Mouse (Mus musculus) kidney, embryonic 15.5 days (tissue): ENCODE data around the gene Srarp. TPM values are rescaled to one million over a fixed set of nuclear protein-coding genes. Genes with fewer than 3 reads are reported as not detected.

Source experiments
- ATAC-seq: fragments of 200-750 bp; cut with Nextera tagmentation; replicated peaks from 2 replicates; pipeline ENCODE4 v1.8.0; 2017; ENCODE audit warnings: moderate TSS enrichment; ENCODE audit not compliant: low FRiP score
- H3K27ac ChIP-seq: fragments of 300-500 bp; sonication (generic); 2 replicates; pipeline ENCODE4 v1.5.1; 2015; ENCODE audit warnings: mild to moderate bottlenecking, inconsistent platforms
- H3K27me3 ChIP-seq: fragments of 300-500 bp; sonication (generic); 2 replicates; pipeline ENCODE4 v1.6.1; 2015; ENCODE audit warnings: inconsistent platforms
- H3K36me3 ChIP-seq: fragments of 300-500 bp; sonication (generic); 2 replicates; pipeline ENCODE4 v1.6.1; 2015; ENCODE audit warnings: inconsistent platforms
- H3K4me1 ChIP-seq: fragments of 300-500 bp; sonication (generic); 2 replicates; pipeline ENCODE4 v1.6.1; 2015; ENCODE audit warnings: inconsistent platforms
- H3K4me2 ChIP-seq: fragments of 300-500 bp; sonication (generic); 2 replicates; pipeline ENCODE4 v1.6.1; 2015; ENCODE audit warnings: moderate library complexity, mild to moderate bottlenecking, inconsistent platforms
- H3K4me3 ChIP-seq: fragments of 300-500 bp; sonication (generic); replicated peaks from 2 replicates; pipeline ENCODE4 v1.5.1; 2015; ENCODE audit warnings: mild to moderate bottlenecking, inconsistent platforms
- H3K9ac ChIP-seq: fragments of 300-500 bp; sonication (generic); 2 replicates; pipeline ENCODE4 v1.6.1; 2015; ENCODE audit warnings: mild to moderate bottlenecking, inconsistent platforms
- H3K9me3 ChIP-seq: fragments of 300-500 bp; sonication (generic); replicated peaks from 2 replicates; pipeline ENCODE4 v1.6.1; 2016; ENCODE audit warnings: inconsistent platforms
- WGBS: fragments of 180-500 bp; shearing (Covaris S2); methylation state at CpG from one replicate; pipeline ENCODE4 v1.1.7; 2015; ENCODE audit warnings: mixed read lengths; 5-methylcytosine and 5-hydroxymethylcytosine counted together
- polyA plus RNA-seq: library from polyadenylated mRNA; unstranded; fragments of >200 nt; fragmentation: Nextera tagmentation; extraction: Ambion mirVana; gene quantifications from 2 replicates; pipeline ENCODE4 v1.2.1, GENCODE M21; 2015

Gene Srarp
- polyA plus RNA-seq, 1 experiment from 2014 or later = not detected

DNA sequence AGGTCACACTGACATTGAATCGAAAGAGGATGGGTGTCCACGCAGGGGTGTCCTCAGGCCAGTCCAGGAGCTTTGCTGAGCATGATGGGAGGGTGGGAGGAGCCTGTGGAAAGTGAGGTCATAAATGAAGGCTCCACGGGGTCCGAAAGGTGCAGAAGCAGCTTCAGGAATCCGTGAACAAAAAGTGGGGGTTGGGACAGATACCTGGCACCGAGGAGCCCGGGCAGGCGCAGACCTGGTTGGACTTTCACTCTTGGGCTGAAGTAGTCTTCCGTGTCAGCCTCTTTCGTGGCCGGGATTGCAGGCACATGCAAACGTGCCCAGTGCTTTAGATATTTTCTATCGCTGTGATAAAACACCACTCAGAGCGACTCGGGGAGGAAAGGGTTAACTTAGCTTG, 35.7 kb downstream of the Srarp start:
- Histone ChIP-seq H3K4me3 (no peak overlapping the region), H3K27ac (no peak overlapping the region), H3K36me3 (no peaks in the 10 kb centered on the region), H3K9ac (no peak overlapping the region), H3K4me1 (peaks cover 24% of the 10 kb centered on the region), H3K4me2 (no peak overlapping the region), H3K9me3 (no peaks in the 10 kb centered on the region), H3K27me3 (no peaks in the 10 kb centered on the region)
- ATAC-seq = no peak
- WGBS = 88% methylated on average over 15 of the region's 15 CpGs

DNA sequence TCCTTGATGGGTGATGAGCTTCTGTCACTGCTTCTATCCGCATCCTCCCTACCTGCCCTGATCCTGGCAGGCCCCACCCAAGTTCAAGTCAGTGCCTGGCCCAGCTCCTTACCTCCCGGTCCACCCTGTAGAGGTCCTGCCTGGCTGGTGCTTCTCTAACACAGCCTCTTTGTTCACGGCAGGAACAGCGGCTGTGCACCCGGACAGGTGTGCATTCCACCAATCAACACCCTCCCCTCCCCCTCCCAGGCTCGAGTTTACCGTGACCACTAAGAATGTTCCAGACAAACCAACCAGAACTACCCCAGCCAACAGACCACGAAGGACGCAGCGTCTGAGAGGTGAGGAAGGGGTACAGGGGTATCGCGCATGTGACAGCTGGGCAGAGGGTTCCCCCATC, 37.4 kb downstream of the Srarp start, which contains the start of gene Clcnka:
Gene Clcnka, minus strand, starts transcription at position 180 of the 400 bp plus-strand sequence.
- Histone ChIP-seq H3K27ac (no peak within 1 kb of the TSS), H3K36me3 (no peaks in the 10 kb centered on the region), H3K4me1 (peaks cover 28% of the 10 kb centered on the region), H3K9ac (no peak within 1 kb of the TSS), H3K9me3 (no peaks in the 10 kb centered on the region), H3K27me3 (no peaks in the 10 kb centered on the region), H3K4me3 (no peak within 1 kb of the TSS), H3K4me2 (peak within 1 kb of the TSS; percentile 5; the same call in 1 of the 2 replicates)
- WGBS = 45% methylated on average over 12 of the region's 12 CpGs
- peak; percentile 57 for ATAC-seq

DNA sequence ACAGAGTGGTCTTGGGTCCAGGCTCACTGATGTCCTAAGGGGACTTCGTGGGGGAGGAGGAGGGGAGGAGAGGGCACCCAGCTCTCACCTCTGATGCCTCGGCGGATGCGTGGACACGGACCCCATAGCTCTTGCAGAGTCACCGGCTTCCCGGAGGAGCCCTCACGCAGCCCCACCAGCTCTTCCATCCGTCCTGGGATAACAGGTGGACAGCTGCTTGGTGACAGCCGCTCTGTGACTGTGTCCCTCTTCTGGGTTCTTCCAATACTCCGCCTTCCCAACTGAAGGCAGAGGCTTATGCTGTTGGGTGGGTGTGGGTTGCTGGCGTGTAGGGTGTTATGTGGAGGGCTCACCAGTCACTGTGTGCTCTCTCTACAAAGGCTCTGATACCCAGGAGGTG, 38.0 kb downstream of the Srarp start:
- Histone ChIP-seq H3K4me3 (no peak overlapping the region), H3K36me3 (no peaks in the 10 kb centered on the region), H3K27me3 (no peaks in the 10 kb centered on the region), H3K27ac (no peak overlapping the region), H3K9ac (no peak overlapping the region), H3K9me3 (no peaks in the 10 kb centered on the region), H3K4me2 (no peak overlapping the region), H3K4me1 (peaks cover 28% of the 10 kb centered on the region)
- WGBS = 75% methylated on average over 12 of the region's 12 CpGs
- no peak; the same call in 1 of the 2 replicates for ATAC-seq

DNA sequence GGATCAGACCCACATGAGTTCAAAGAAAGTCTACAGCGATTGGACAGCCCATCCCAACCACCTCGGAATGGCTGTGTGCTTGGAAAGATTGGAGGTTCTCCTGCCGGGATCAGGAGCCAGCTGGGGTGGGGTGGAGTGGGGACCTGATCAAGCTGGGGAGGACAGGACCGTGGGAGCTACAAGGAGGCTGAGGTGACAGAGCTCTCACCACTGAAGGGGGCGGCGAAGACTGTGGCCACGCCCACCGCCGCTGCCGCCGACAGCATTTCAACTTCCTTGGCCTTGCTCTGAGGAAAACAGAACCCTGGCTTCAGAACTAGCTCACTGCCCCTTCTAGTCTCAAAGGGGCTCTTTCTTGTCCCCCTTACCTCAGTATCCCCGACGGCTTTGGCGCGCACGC, 41.2 kb downstream of the Srarp start:
- ATAC-seq = no peak
- Histone ChIP-seq H3K9ac (0 out of 2 replicates have a peak overlapping the region, but pooled peaks have one; percentile 26), H3K9me3 (no peaks in the 10 kb centered on the region), H3K4me2 (peak overlapping the region; percentile 46), H3K27ac (no peak overlapping the region), H3K4me1 (peaks cover 22% of the 10 kb centered on the region), H3K36me3 (no peaks in the 10 kb centered on the region), H3K4me3 (peak overlapping the region; percentile 12; the same call in 1 of the 2 replicates), H3K27me3 (no peaks in the 10 kb centered on the region)
- WGBS = 12% methylated on average over 16 of the region's 16 CpGs

DNA sequence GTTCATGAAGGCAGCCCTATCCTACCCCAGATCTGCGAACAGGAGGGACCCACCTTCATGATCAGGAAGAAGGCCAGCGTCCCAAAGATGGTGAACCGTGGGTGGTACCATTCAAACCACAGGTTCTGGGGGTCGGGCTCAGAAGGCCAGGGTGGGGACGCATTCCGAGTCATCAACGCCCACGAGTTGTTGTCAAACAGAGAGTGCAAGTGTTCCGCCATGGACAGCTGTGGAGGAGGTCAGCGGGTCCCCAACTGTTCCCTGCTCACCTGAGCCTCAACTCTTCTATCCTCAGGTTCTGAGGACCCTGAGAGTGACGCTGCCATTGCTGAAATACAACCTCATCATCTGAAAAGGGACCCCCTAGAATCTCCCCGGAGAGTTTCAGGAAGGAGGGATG, 44.6 kb downstream of the Srarp start:
- H3K4me3 ChIP-seq = no peak overlapping the region
- no peak for ATAC-seq
- H3K27me3 ChIP-seq = no peaks in the 10 kb centered on the region
- no peak overlapping the region for H3K27ac ChIP-seq
- H3K9me3 ChIP-seq = no peaks in the 10 kb centered on the region
- 70% methylated on average over 12 of the region's 12 CpGs for WGBS
- H3K4me1 ChIP-seq = peaks cover 11% of the 10 kb centered on the region
- H3K4me2 ChIP-seq = no peak overlapping the region
- H3K9ac ChIP-seq = no peak overlapping the region
- no peaks in the 10 kb centered on the region for H3K36me3 ChIP-seq

DNA sequence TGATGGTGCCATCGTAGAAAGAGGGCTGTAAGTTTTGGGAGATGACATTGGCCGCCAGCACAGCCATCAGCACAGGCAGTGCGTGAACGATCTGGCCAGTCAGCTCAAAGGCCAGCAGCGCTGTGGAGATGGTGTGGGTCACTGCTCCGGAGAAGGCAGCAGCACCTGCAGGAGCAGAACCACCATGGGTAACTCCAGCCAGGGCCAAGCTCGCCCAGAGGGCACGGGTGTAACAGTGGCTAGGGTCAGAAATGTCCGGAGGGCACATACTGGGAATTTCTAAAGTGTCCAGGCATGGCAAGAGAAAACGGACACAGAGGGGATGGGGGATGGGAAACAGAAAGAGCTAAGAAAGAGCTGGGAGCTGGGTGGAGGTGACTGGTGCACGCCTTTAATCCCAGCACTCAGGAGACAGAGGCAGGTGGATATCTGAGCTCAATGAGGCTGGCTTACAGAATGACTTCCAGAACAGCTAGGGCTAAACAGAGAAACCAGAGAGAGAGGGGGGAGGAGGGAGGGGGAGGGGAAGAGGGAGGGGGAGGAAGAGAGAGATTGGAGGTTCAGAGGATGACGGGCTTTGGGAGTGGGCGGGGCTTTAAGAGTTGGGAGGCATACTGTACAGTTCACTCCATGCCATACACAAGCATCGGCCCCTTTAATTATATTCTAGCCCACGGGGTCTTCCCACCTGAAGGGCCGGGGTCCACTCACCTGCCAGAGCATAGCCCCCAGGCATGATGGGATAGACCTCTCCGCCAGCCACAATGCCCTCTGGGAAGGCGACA, 46.3 kb downstream of the Srarp start:
- Histone ChIP-seq H3K4me2 (no peak overlapping the region), H3K36me3 (no peaks in the 10 kb centered on the region), H3K27ac (no peak overlapping the region), H3K4me3 (no peak overlapping the region), H3K9me3 (no peaks in the 10 kb centered on the region), H3K4me1 (peaks cover 10% of the 10 kb centered on the region), H3K9ac (no peak overlapping the region), H3K27me3 (peaks cover 3% of the 10 kb centered on the region)
- no peak for ATAC-seq
- WGBS = 72% methylated on average over 18 of the region's 18 CpGs

DNA sequence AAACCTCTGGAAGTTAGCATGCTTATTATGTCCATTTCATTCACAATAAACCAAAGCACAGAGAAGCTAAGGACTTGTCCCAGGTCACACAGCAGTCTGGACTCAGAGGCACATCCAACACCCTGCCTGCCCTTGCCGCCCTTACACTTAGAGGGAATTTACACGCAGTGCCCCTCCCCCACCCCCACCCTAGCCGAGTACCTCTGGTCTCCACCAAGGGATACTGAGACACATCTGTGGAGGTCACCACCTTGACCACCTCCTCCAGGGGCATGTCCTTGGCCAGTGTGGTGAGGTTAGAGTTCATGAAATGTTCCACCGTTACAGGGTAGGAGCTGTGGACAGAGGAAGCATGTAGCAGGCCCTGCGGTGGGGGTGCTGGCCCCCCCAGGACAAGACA, 48.0 kb downstream of the Srarp start:
- Histone ChIP-seq H3K9me3 (no peaks in the 10 kb centered on the region), H3K27me3 (peaks cover 20% of the 10 kb centered on the region), H3K36me3 (no peaks in the 10 kb centered on the region), H3K4me1 (peaks cover 14% of the 10 kb centered on the region), H3K4me3 (no peak overlapping the region), H3K27ac (no peak overlapping the region), H3K9ac (no peak overlapping the region), H3K4me2 (no peak overlapping the region)
- ATAC-seq = no peak
- 66% methylated on average over 5 of the region's 5 CpGs for WGBS

DNA sequence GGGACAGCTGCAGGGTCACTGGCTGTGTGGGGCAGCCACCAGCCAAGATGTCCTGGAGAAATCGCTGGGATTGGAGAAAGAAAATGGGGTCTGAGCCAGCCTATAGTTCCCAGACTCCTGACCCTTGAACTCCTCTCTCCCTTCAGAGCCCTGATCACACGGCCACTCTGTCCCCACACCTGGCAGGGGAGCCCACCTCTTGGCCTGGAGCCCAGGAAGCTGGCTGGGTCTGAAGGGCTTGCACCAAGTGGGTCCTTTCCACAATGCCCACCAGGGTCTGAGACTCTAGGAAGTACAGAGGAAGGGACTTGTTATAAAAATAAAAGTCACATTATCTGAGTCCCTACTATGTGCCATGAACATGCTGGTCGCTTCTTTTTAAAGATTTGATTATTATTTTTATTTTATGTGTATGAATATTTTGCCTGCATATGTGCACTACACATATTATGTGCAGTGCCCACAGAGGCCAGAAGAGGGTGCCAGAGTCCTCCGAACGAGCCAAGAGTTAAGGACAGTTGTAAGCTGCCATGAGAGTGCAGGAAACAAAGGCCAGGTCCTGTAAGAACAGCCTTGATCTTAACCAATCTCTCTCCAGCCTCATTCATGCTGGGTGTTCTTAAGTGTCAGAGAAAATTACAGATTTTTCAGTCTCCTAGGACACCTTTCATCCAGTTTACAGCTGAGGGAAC, 48.7 kb downstream of the Srarp start:
- Histone ChIP-seq H3K4me2 (no peak overlapping the region), H3K27me3 (peaks cover 27% of the 10 kb centered on the region), H3K9me3 (no peaks in the 10 kb centered on the region), H3K9ac (no peak overlapping the region), H3K4me3 (no peak overlapping the region), H3K36me3 (no peaks in the 10 kb centered on the region), H3K4me1 (peaks cover 21% of the 10 kb centered on the region), H3K27ac (no peak overlapping the region)
- 17% methylated on average over 5 of the region's 5 CpGs for WGBS
- ATAC-seq = no peak

DNA sequence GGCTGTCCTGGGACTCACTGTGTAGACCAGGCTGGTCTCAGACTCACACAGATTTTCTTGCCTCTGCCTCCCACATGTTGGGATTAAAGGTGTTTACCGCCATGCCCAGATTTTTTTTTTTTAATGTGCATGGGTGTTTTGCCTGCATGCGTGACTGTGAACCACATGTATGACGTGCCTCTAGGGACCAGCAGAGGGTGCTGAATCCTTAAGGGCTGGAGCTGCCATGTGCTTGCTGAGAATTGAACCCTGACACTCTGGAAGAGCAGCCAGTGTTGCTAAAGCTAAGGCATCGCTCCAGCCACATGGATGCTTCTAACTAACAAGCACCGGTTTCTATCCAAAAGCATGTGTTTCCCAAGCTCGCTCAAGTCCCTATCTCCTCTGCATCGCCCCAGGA, 49.8 kb downstream of the Srarp start:
- WGBS = 74% methylated on average over 7 of the region's 7 CpGs
- H3K36me3 ChIP-seq = no peaks in the 10 kb centered on the region
- no peak overlapping the region for H3K4me2 ChIP-seq
- peaks cover 25% of the 10 kb centered on the region for H3K4me1 ChIP-seq
- H3K9ac ChIP-seq = no peak overlapping the region
- no peak overlapping the region for H3K4me3 ChIP-seq
- no peak for ATAC-seq
- H3K27ac ChIP-seq = no peak overlapping the region
- H3K27me3 ChIP-seq = peaks cover 38% of the 10 kb centered on the region
- no peaks in the 10 kb centered on the region for H3K9me3 ChIP-seq

DNA sequence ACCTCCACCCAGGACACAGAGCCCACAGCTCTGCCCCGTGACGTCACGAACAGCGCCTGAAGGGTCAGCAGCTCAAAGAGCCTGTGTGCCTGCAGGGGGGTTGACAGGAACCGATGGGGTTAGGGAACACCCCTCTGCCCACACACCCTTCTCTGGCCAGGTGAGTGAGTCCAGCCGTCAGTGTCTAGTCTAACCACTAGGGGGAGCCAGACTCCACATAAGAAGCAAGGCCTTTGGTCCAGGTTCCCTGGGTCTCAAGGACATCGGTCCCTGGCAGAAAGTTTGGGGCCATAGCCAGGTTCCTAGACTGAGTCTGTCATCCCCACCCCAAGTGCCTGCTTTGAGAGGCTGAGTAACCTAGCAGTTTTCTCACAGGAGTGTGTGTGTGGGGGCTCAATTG, 50.6 kb downstream of the Srarp start:
- H3K27ac ChIP-seq = no peak overlapping the region
- no peak overlapping the region for H3K4me2 ChIP-seq
- ATAC-seq = 0 out of 2 replicates have a peak, but pooled peaks have one; percentile 38
- peaks cover 45% of the 10 kb centered on the region for H3K27me3 ChIP-seq
- WGBS = 2% methylated on average over 7 of the region's 7 CpGs
- peaks cover 25% of the 10 kb centered on the region for H3K4me1 ChIP-seq
- H3K9ac ChIP-seq = no peak overlapping the region
- H3K36me3 ChIP-seq = no peaks in the 10 kb centered on the region
- H3K4me3 ChIP-seq = no peak overlapping the region
- H3K9me3 ChIP-seq = no peaks in the 10 kb centered on the region
